Comparison of ENCODE assay signal across 12 mouse cellular contexts in genomic region chr9:40457448-40457847, GRCm38 (mm10).
A peak's percentile ranks its signal among the peaks of the same experiment; 100 is the strongest.
DNase-seq lines count a peak whose midpoint lies in the region; ATAC-seq and TF ChIP-seq lines count a peak whose summit lies in the region.
"Had no signal": no experiment of that assay in that cellular context is flagged by ENCODE, and none has a peak within 500 bp of the region (broad histone marks: within the 10 kb centered on the region; RNA-seq: fewer than 3 reads in every experiment).

No protein-coding gene starts in this region.

- H3K9ac ChIP-seq in lung, postnatal 0 days (replicated peaks; ENCODE audit: low read depth): no peak overlapping the region
- H3K9ac ChIP-seq: intestine, embryonic 15.5 days; limb, embryonic 13.5 days had no signal

- 42% methylated on average over 5 of the region's 5 CpGs for WGBS in lung, postnatal 0 days
- 51% methylated on average over 5 of the region's 5 CpGs for WGBS in small intestine, adult 2 months

- H3K4me3 ChIP-seq in lung, postnatal 0 days (ENCODE audit: low read depth, low read length): no peak overlapping the region
- H3K4me3 ChIP-seq in small intestine, adult 2 months (ENCODE audit: low read depth, low read length): no peak overlapping the region
- H3K4me3 ChIP-seq: intestine, embryonic 15.5 days; limb, embryonic 13.5 days had no signal

- H3K9me3 ChIP-seq in lung, postnatal 0 days (ENCODE audit: low read length): no peaks in the 10 kb centered on the region
- H3K9me3 ChIP-seq: intestine, embryonic 15.5 days; limb, embryonic 13.5 days had no signal

- TF ChIP-seq EP300 in lung, postnatal 0 days (IDR thresholded peaks at IDR 0.05): no peak

- H3K4me1 ChIP-seq in lung, postnatal 0 days (ENCODE audit: insufficient read depth, low read depth, low read length): peaks cover 3% of the 10 kb centered on the region; the same call in 1 of the 2 replicates
- peaks cover 23% of the 10 kb centered on the region; the same call in 1 of the 2 replicates for H3K4me1 ChIP-seq in small intestine, adult 2 months (ENCODE audit: control insufficient read depth, insufficient read depth, insufficient read length, low read length)

- no peaks in the 10 kb centered on the region for H3K27me3 ChIP-seq in lung, postnatal 0 days (replicated peaks; ENCODE audit: insufficient read depth, low read length)
- H3K27me3 ChIP-seq in small intestine, adult 2 months (ENCODE audit: control insufficient read depth, insufficient read depth, low read length): no peaks in the 10 kb centered on the region
- H3K27me3 ChIP-seq: intestine, embryonic 15.5 days had no signal

- TF ChIP-seq CTCF in lung, postnatal 0 days (IDR thresholded peaks at IDR 0.05): no peak; the same call in 1 of the 2 replicates
- TF ChIP-seq CTCF in small intestine, adult 2 months (IDR thresholded peaks at IDR 0.05; ENCODE audit: extremely low read depth, insufficient read length, insufficient replicate concordance, low read depth, low read length): no peak

- no peak for ATAC-seq in lung, postnatal 0 days
- ATAC-seq: intestine, embryonic 15.5 days had no signal

- no peaks in the 10 kb centered on the region for H3K36me3 ChIP-seq in lung, postnatal 0 days (ENCODE audit: insufficient read depth, low read length)
- no peaks in the 10 kb centered on the region for H3K36me3 ChIP-seq in small intestine, adult 2 months (ENCODE audit: control insufficient read depth, insufficient read depth, low read length)
- H3K36me3 ChIP-seq: intestine, embryonic 15.5 days; limb, embryonic 13.5 days had no signal

- no peak for TF ChIP-seq POLR2A in small intestine, adult 2 months (IDR thresholded peaks at IDR 0.05; ENCODE audit: low read depth, low read length)

- DNase-seq in heart, adult 8-10 months (ENCODE audit: low spot score): peak; percentile 31
- DNase-seq in heart, postnatal 4 days: no peak
- peak; percentile 31 for DNase-seq in lung, postnatal 10 days
- DNase-seq in lung, postnatal 0 days (ENCODE audit: low spot score): no peak
- DNase-seq in kidney, postnatal 14 days: peak; percentile 56
- no peak for DNase-seq in layer of hippocampus, adult 8-10 months (ENCODE audit: low spot score in 2 of 2)
- DNase-seq in ovary, postnatal 36 days (ENCODE audit: low spot score): no peak
- DNase-seq: cerebellum, adult 11-12 months; spleen, adult 18-20 months had no signal

- H3K27ac ChIP-seq in lung, postnatal 0 days (ENCODE audit: low read length): no peak overlapping the region
- H3K27ac ChIP-seq in small intestine, adult 2 months (ENCODE audit: insufficient read depth, low read depth, low read length): peak overlapping the region; percentile 59; the same call in 1 of the 2 replicates
- H3K27ac ChIP-seq: limb, embryonic 13.5 days had no signal

- no peak overlapping the region for H3K4me2 ChIP-seq in lung, postnatal 0 days (replicated peaks; ENCODE audit: low read depth, low read length)

Comparison
In these comparisons a context has a peak if more than half of its experiments do, and no peak if none do; other contexts are left out.
1. DNase-seq: peak in heart, adult 8-10 months (single experiment), lung, postnatal 10 days (single experiment) and kidney, postnatal 14 days (single experiment); none in heart, postnatal 4 days (single experiment), lung, postnatal 0 days (single experiment), layer of hippocampus, adult 8-10 months (0 of 2) and ovary, postnatal 36 days (single experiment).